Comparison of ENCODE assay signal across 8 mouse cellular contexts in the genomic region with DNA sequence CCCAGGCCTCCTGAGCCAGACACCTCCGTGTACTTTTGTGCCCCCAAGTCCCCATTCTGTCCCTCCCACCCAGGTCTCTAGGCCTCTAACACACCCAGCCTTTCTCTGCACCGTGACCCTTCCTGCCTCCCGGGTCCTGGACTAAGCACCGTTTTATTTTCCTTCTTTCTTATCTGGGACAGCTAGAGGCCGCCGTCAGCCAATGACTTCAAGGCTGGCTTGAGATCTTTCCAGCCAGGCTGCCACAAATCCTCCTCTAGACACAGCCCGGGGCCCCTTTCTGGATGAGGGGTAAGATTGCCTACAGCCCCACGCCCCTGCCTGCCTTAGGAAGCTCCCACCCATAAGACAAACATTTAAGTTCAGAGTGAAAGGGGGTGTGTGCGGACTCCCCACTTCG. TPM values are rescaled to one million over a fixed set of nuclear protein-coding genes. Genes with fewer than 3 reads are reported as not detected.
DNase-seq lines count a peak whose midpoint lies in the region; ATAC-seq lines count a peak whose summit lies in the region.
"Had no signal": no experiment of that assay in that cellular context is flagged by ENCODE, and none has a peak within 500 bp of the region (broad histone marks: within the 10 kb centered on the region; RNA-seq: fewer than 3 reads in every experiment).

No protein-coding gene starts in this region.

- H3K27me3 ChIP-seq in lung, embryonic 16.5 days (ENCODE audit: control insufficient read depth, insufficient read depth, low read depth, low read length): no peaks in the 10 kb centered on the region; the same call in 1 of the 2 replicates
- H3K27me3 ChIP-seq in forebrain, embryonic 15.5 days: no peaks in the 10 kb centered on the region
- peaks cover 6% of the 10 kb centered on the region; the same call in 1 of the 2 replicates for H3K27me3 ChIP-seq in intestine, embryonic 14.5 days (replicated peaks; ENCODE audit: control insufficient read depth, insufficient read depth, low read length)
- H3K27me3 ChIP-seq in neural tube, embryonic 15.5 days (replicated peaks): peaks cover 15% of the 10 kb centered on the region; the same call in 1 of the 2 replicates

- H3K36me3 ChIP-seq in lung, embryonic 16.5 days (ENCODE audit: control insufficient read depth, insufficient read depth, low read length): no peaks in the 10 kb centered on the region
- H3K36me3 ChIP-seq in forebrain, embryonic 15.5 days: no peaks in the 10 kb centered on the region
- H3K36me3 ChIP-seq in intestine, embryonic 14.5 days (ENCODE audit: control insufficient read depth, insufficient read depth, low read length): no peaks in the 10 kb centered on the region
- no peaks in the 10 kb centered on the region for H3K36me3 ChIP-seq in neural tube, embryonic 15.5 days

- DNase-seq in lung, postnatal 14 days: no peak
- DNase-seq in intestine, embryonic 14.5 days (ENCODE audit: low spot score): peak; percentile 55
- DNase-seq in cerebellum, postnatal 10 days: no peak
- DNase-seq in spleen, postnatal 4 days (ENCODE audit: low spot score in 2 of 2): no peak

- H3K4me3 ChIP-seq in lung, embryonic 16.5 days (ENCODE audit: low read length): peak overlapping the region; percentile 56
- no peak overlapping the region for H3K4me3 ChIP-seq in forebrain, embryonic 15.5 days
- peak overlapping the region; percentile 8; the same call in 1 of the 2 replicates for H3K4me3 ChIP-seq in intestine, embryonic 14.5 days (ENCODE audit: low read depth, low read length)
- no peak overlapping the region for H3K4me3 ChIP-seq in neural tube, embryonic 15.5 days (replicated peaks)

- no peak for ATAC-seq in lung, embryonic 16.5 days (ENCODE audit: low read depth)
- no peak for ATAC-seq in forebrain, embryonic 15.5 days (replicated peaks)
- ATAC-seq in intestine, embryonic 14.5 days (replicated peaks; ENCODE audit: low FRiP score, low TSS enrichment, low read depth): no peak
- no peak for ATAC-seq in neural tube, embryonic 15.5 days (ENCODE audit: low FRiP score)
- ATAC-seq: inflammation-experienced regulatory T-cells, adult 6 months had no signal

- 12% methylated on average over 10 of the region's 10 CpGs for WGBS in lung, embryonic 16.5 days
- 26% methylated on average over 10 of the region's 10 CpGs for WGBS in forebrain, embryonic 15.5 days
- 20% methylated on average over 10 of the region's 10 CpGs for WGBS in intestine, embryonic 14.5 days
- 28% methylated on average over 10 of the region's 10 CpGs for WGBS in neural tube, embryonic 15.5 days

- H3K27ac ChIP-seq in lung, embryonic 16.5 days (ENCODE audit: low read length): peak overlapping the region; percentile 95
- H3K27ac ChIP-seq in forebrain, embryonic 15.5 days (replicated peaks): peak overlapping the region; percentile 28; the same call in 1 of the 2 replicates
- H3K27ac ChIP-seq in intestine, embryonic 14.5 days (ENCODE audit: low read depth): peak overlapping the region; percentile 65; the same call in 1 of the 2 replicates
- no peak overlapping the region for H3K27ac ChIP-seq in neural tube, embryonic 15.5 days (replicated peaks)

- peak overlapping the region; percentile 90 for H3K4me2 ChIP-seq in lung, embryonic 16.5 days (ENCODE audit: low read depth, low read length)
- no peak overlapping the region for H3K4me2 ChIP-seq in forebrain, embryonic 15.5 days (replicated peaks)
- peak overlapping the region; percentile 96 for H3K4me2 ChIP-seq in intestine, embryonic 14.5 days (ENCODE audit: low read length)
- peak overlapping the region; percentile 94 for H3K4me2 ChIP-seq in neural tube, embryonic 15.5 days

- H3K4me1 ChIP-seq in lung, embryonic 16.5 days (replicated peaks; ENCODE audit: control insufficient read depth, insufficient read depth, low read length): peaks cover 31% of the 10 kb centered on the region
- peaks cover 33% of the 10 kb centered on the region for H3K4me1 ChIP-seq in forebrain, embryonic 15.5 days
- H3K4me1 ChIP-seq in intestine, embryonic 14.5 days (replicated peaks; ENCODE audit: control insufficient read depth, insufficient read depth, low read length): peaks cover 20% of the 10 kb centered on the region
- peaks cover 43% of the 10 kb centered on the region for H3K4me1 ChIP-seq in neural tube, embryonic 15.5 days

- H3K9me3 ChIP-seq in lung, embryonic 16.5 days (ENCODE audit: control insufficient read depth, low read length): no peaks in the 10 kb centered on the region
- H3K9me3 ChIP-seq in forebrain, embryonic 15.5 days: no peaks in the 10 kb centered on the region
- H3K9me3 ChIP-seq in intestine, embryonic 14.5 days (ENCODE audit: control insufficient read depth, low read length): no peaks in the 10 kb centered on the region
- no peaks in the 10 kb centered on the region for H3K9me3 ChIP-seq in neural tube, embryonic 15.5 days (replicated peaks)

- peak overlapping the region; percentile 48 for H3K9ac ChIP-seq in lung, embryonic 16.5 days (ENCODE audit: low read length)
- no peak overlapping the region for H3K9ac ChIP-seq in forebrain, embryonic 15.5 days (replicated peaks)
- H3K9ac ChIP-seq in intestine, embryonic 14.5 days (ENCODE audit: low read length): peak overlapping the region; percentile 27
- no peak overlapping the region for H3K9ac ChIP-seq in neural tube, embryonic 15.5 days (replicated peaks)

RNA-seq across cellular contexts. Expression of a gene that starts 54.1 kb away (rescaled TPM):
- 1.0 and 1.4 TPM in 2 replicates for polyA plus RNA-seq in lung, embryonic 16.5 days (2015; fragmentation: Nextera tagmentation; extraction: Ambion mirVana)
- 0.73 and 0.80 TPM in 2 replicates for polyA plus RNA-seq in forebrain, embryonic 15.5 days (2015; fragmentation: Nextera tagmentation; extraction: Ambion mirVana)
- polyA plus RNA-seq in intestine, embryonic 14.5 days (2014; fragmentation: Nextera tagmentation; extraction: Ambion mirVana): 0.28 and 1.2 TPM in 2 replicates
- polyA plus RNA-seq in neural tube, embryonic 15.5 days (2015; fragmentation: Nextera tagmentation; extraction: Ambion mirVana): 1.2 and 1.5 TPM in 2 replicates

Comparison
In these comparisons a context has a peak if more than half of its experiments do, and no peak if none do; other contexts are left out.
1. H3K4me3 ChIP-seq: peak in lung, embryonic 16.5 days (single experiment) and intestine, embryonic 14.5 days (single experiment); none in forebrain, embryonic 15.5 days (single experiment) and neural tube, embryonic 15.5 days (single experiment).
2. H3K9ac ChIP-seq: peak in lung, embryonic 16.5 days (single experiment) and intestine, embryonic 14.5 days (single experiment); none in forebrain, embryonic 15.5 days (single experiment) and neural tube, embryonic 15.5 days (single experiment).